Mouse (Mus musculus) hindbrain, embryonic 13.5 days (tissue): ENCODE data around the gene Prkca. TPM values are rescaled to one million over a fixed set of nuclear protein-coding genes. Genes with fewer than 3 reads are reported as not detected.

Experiments used
- ATAC-seq: fragments of 200-750 bp; cut with Nextera tagmentation; 2 replicates; pipeline ENCODE4 v1.8.0; 2017; ENCODE audit warnings: moderate TSS enrichment; ENCODE audit not compliant: low FRiP score
- H3K27ac ChIP-seq: fragments of 300-500 bp; sonication (generic); 2 replicates; pipeline ENCODE4 v1.5.1; 2015; ENCODE audit warnings: inconsistent platforms, mild to moderate bottlenecking, moderate library complexity
- H3K27me3 ChIP-seq: fragments of 300-500 bp; sonication (generic); 2 replicates; pipeline ENCODE4 v1.6.1; 2015; ENCODE audit warnings: mild to moderate bottlenecking, inconsistent platforms
- H3K36me3 ChIP-seq: fragments of 300-500 bp; sonication (generic); 2 replicates; pipeline ENCODE4 v1.6.1; 2015; ENCODE audit warnings: mild to moderate bottlenecking, inconsistent platforms
- H3K4me1 ChIP-seq: fragments of 300-500 bp; sonication (generic); replicated peaks from 2 replicates; pipeline ENCODE4 v1.6.1; 2015; ENCODE audit warnings: inconsistent platforms
- H3K4me2 ChIP-seq: fragments of 300-500 bp; sonication (generic); 2 replicates; pipeline ENCODE4 v1.6.1; 2015; ENCODE audit warnings: inconsistent platforms, mild to moderate bottlenecking, moderate library complexity
- H3K4me3 ChIP-seq: fragments of 300-500 bp; sonication (generic); 2 replicates; pipeline ENCODE4 v1.5.1; 2015; ENCODE audit warnings: mild to moderate bottlenecking, inconsistent platforms
- H3K9ac ChIP-seq: fragments of 300-500 bp; sonication (generic); 2 replicates; pipeline ENCODE4 v1.6.1; 2015; ENCODE audit warnings: mild to moderate bottlenecking, inconsistent platforms
- H3K9me3 ChIP-seq: fragments of 300-500 bp; sonication (generic); 2 replicates; pipeline ENCODE4 v1.6.1; 2016; ENCODE audit warnings: inconsistent platforms
- WGBS: fragments of 180-500 bp; shearing (Covaris S2); methylation state at CpG from one replicate; pipeline ENCODE4 v1.1.7; 2015; 5-methylcytosine and 5-hydroxymethylcytosine counted together
- polyA plus RNA-seq: library from polyadenylated mRNA; unstranded; fragments of >200 nt; fragmentation: Nextera tagmentation; extraction: Ambion mirVana; gene quantifications from 2 replicates; pipeline ENCODE4 v1.2.1, GENCODE M21; 2015

The Prkca gene
- polyA plus RNA-seq, 1 experiment from 2014 or later: 7.7 TPM

DNA sequence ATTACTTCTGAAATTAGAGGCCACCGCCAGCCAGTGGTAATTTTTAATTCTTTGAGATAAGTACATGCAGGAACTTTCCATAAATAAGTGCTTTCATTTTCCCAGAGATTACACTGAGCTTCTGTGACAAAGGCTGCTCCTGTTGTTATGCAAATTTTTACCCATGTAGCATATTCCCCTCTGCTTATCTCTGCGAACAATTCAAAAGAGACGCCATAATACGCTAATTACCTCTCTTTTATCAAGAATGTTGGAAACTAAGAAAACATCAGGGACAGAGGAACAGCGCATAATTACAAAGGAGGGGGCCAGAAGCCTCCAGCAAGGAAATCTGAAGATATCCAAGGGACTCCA lies 138.9 kb downstream of the Prkca start:
- WGBS: 19% methylated on average over 5 of the region's 5 CpGs
- no peak for ATAC-seq

DNA sequence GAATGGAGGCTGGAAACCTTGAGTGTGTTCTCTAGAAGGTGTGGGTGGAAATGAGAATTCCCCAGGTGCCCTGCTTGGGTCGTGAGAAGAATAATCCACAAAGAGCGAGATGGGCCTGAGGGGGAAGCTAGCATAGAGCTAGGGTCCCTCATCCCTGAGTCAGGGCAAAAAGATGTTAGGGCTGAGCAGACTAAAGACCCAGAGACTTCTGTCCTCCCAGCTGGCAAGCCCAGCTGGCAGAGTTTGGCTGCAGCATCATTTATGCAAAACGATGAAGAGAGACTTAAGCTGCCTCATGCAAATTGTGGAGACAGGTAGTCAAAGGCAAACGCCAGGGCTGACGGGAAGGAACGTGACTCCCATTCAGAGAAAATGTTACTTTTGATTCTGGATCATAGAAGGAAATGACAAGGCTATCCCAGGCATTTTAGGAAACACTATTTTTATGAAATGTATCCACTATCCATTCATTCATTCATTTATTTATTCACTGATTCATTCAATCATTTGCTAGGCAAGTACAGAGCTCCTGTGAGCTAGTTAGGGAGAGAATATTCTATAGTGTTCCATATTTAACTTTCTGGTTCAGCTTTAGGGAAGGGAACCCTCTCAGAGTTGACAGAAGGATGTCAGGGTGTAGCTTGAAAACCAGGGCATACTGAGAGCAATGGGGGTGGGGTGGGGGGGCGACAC lies 139.4 kb downstream of the Prkca start:
- Histone ChIP-seq H3K27ac (no peak overlapping the region), H3K4me2 (no peak overlapping the region), H3K36me3 (no peaks in the 10 kb centered on the region), H3K27me3 (peaks cover 5% of the 10 kb centered on the region; the same call in 1 of the 2 replicates), H3K9me3 (no peaks in the 10 kb centered on the region), H3K4me3 (no peak overlapping the region), H3K4me1 (peaks cover 19% of the 10 kb centered on the region), H3K9ac (no peak overlapping the region)
- WGBS: 52% methylated on average over 7 of the region's 7 CpGs
- no peak for ATAC-seq

More for the DNA sequence above, 138.9 kb downstream of the Prkca start:
- H3K4me1 ChIP-seq: peaks cover 19% of the 10 kb centered on the region
- H3K4me2 ChIP-seq: no peak overlapping the region
- H3K4me3 ChIP-seq: no peak overlapping the region
- no peak overlapping the region for H3K27ac ChIP-seq
- H3K9me3 ChIP-seq: no peaks in the 10 kb centered on the region
- no peak overlapping the region for H3K9ac ChIP-seq
- H3K36me3 ChIP-seq: no peaks in the 10 kb centered on the region
- peaks cover 5% of the 10 kb centered on the region; the same call in 1 of the 2 replicates for H3K27me3 ChIP-seq

DNA sequence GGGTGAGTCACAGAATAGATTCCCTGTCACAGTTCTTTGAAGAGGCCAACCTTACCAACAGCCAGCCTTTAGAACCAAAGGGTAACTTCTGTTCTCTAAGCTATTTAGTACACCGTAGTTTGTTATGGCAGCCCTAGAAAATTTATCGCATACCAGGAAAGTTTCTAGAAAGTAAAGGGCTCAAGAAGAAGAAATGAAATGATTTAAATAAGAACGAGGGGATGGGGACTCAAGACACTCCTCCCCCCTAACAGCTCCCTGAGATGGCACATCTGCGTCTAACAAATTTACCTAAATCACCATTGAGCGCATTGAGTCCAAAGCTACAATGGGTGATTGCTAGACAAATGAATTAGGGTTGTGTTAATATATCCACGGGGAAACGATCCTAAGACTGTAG lies 140.9 kb downstream of the Prkca start:
- Histone ChIP-seq H3K4me3 (no peak overlapping the region), H3K9ac (no peak overlapping the region), H3K4me2 (no peak overlapping the region), H3K4me1 (peaks cover 20% of the 10 kb centered on the region), H3K27ac (no peak overlapping the region), H3K9me3 (no peaks in the 10 kb centered on the region), H3K36me3 (no peaks in the 10 kb centered on the region), H3K27me3 (peaks cover 5% of the 10 kb centered on the region; the same call in 1 of the 2 replicates)
- 87% methylated on average over 7 of the region's 7 CpGs for WGBS
- ATAC-seq: no peak

GRCm38 (mm10) chr11:108200679-108201586 lies 142.8 kb downstream of the Prkca start:
- 87% methylated on average over 15 of the region's 15 CpGs for WGBS
- Histone ChIP-seq H3K36me3 (no peaks in the 10 kb centered on the region), H3K4me1 (peaks cover 31% of the 10 kb centered on the region), H3K9me3 (no peaks in the 10 kb centered on the region), H3K9ac (no peak overlapping the region), H3K27me3 (0 out of 2 replicates have a peak, but pooled peaks cover 3% of the 10 kb centered on the region), H3K27ac (no peak overlapping the region), H3K4me3 (no peak overlapping the region), H3K4me2 (no peak overlapping the region)
- no peak for ATAC-seq

DNA sequence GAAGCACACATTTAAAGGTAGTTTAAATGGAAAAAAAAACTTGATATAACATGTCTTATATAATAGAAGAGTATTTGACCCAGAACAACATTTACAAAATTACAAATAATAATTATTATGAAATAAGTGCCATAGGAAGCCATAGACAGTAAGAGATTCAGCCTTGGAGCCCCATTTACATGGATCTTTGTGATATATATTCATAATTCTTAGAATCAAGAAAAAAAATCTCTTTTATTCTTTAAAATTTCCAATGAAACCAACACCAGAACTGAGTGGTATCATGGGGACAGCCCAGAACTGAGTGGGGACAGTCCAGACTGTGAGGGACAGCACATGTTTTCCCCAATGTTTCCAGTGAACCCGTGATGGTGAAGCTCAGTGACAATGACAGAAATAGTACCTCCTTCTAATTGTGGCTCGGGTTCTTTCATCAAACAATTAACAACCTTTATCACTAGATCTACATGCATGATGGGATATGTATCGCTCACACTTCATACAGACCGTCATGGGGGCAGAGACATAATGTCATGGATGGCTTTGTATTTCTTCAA lies 144.2 kb downstream of the Prkca start:
- Histone ChIP-seq H3K9me3 (no peaks in the 10 kb centered on the region), H3K4me1 (peaks cover 29% of the 10 kb centered on the region), H3K9ac (no peak overlapping the region), H3K36me3 (no peaks in the 10 kb centered on the region), H3K4me2 (no peak overlapping the region), H3K4me3 (no peak overlapping the region), H3K27me3 (0 out of 2 replicates have a peak, but pooled peaks cover 3% of the 10 kb centered on the region), H3K27ac (no peak overlapping the region)
- WGBS: 84% methylated on average over 4 of the region's 4 CpGs
- no peak for ATAC-seq

DNA sequence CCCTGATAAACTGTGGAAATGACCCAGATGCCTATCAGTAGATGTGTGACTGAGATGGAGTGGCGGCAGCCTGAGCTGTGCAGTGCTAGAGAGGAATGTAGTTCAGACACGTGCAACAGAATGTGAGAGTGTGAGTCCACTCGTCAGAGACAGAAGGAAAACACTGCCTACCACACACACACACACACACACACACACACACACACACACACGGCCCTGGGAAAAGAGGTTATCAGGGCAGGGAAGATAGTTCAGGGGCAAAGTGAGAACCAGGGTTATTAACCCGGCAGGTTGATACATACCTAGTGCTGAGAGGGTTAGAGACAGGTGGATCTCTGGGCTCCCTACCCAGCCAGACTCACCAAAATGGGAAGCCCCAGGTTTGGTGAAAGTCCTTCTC lies 145.1 kb downstream of the Prkca start:
- H3K4me1 ChIP-seq: peaks cover 20% of the 10 kb centered on the region
- H3K27me3 ChIP-seq: 0 out of 2 replicates have a peak, but pooled peaks cover 3% of the 10 kb centered on the region
- H3K4me3 ChIP-seq: no peak overlapping the region
- no peak overlapping the region for H3K27ac ChIP-seq
- no peaks in the 10 kb centered on the region for H3K36me3 ChIP-seq
- WGBS: 66% methylated on average over 5 of the region's 5 CpGs
- no peak overlapping the region for H3K4me2 ChIP-seq
- H3K9me3 ChIP-seq: no peaks in the 10 kb centered on the region
- ATAC-seq: no peak
- no peak overlapping the region for H3K9ac ChIP-seq

DNA sequence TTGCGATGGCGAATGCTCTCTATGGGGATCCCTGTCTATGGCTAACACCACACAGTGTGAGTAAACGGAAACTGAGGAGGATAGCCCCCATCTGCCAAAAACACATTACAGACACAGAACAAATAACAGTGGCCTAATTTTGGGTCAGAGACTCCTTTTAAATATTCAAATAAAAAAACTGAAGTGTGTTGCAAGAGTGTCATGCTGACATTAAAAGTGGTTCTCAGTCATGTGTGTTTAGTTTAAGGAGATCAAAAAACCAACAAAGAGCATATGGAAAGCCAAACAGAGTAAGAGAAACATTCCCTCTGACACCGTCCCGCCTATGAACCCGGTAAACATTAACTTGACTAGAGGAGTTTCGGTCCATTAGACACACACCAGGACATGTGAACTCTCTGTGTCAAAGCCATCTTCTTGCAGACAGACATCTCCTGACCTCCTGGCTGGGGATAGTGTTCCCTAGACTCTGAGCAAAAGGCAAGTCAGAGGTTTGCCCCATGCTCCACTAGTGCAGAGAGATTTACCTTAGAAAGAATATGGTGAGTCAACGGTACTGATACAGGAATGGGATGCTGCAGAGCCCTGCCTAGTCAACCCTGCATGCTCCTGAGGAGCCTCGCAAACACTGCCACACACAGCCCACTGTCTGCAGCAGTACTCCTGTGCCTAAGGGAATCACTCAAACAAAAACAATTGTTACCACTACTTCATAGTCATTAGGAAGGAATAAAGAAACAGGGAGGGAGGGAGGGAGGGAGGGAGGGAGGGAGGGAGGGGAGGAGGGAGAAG lies 146.1 kb downstream of the Prkca start:
- H3K4me3 ChIP-seq: no peak overlapping the region
- peaks cover 18% of the 10 kb centered on the region for H3K4me1 ChIP-seq
- no peak overlapping the region for H3K4me2 ChIP-seq
- H3K36me3 ChIP-seq: no peaks in the 10 kb centered on the region
- 47% methylated on average over 9 of the region's 9 CpGs for WGBS
- H3K27ac ChIP-seq: no peak overlapping the region
- H3K9ac ChIP-seq: no peak overlapping the region
- H3K27me3 ChIP-seq: 0 out of 2 replicates have a peak, but pooled peaks cover 3% of the 10 kb centered on the region
- H3K9me3 ChIP-seq: no peaks in the 10 kb centered on the region
- no peak for ATAC-seq

GRCm38 (mm10) chr11:108196796-108197195 lies 146.9 kb downstream of the Prkca start:
- ATAC-seq: no peak
- H3K4me3 ChIP-seq: no peak overlapping the region
- no peak overlapping the region for H3K27ac ChIP-seq
- H3K36me3 ChIP-seq: no peaks in the 10 kb centered on the region
- no peak overlapping the region for H3K9ac ChIP-seq
- WGBS: 95% methylated on average over 3 of the region's 3 CpGs
- 0 out of 2 replicates have a peak, but pooled peaks cover 3% of the 10 kb centered on the region for H3K27me3 ChIP-seq
- H3K4me2 ChIP-seq: no peak overlapping the region
- no peaks in the 10 kb centered on the region for H3K9me3 ChIP-seq
- peaks cover 18% of the 10 kb centered on the region for H3K4me1 ChIP-seq

DNA sequence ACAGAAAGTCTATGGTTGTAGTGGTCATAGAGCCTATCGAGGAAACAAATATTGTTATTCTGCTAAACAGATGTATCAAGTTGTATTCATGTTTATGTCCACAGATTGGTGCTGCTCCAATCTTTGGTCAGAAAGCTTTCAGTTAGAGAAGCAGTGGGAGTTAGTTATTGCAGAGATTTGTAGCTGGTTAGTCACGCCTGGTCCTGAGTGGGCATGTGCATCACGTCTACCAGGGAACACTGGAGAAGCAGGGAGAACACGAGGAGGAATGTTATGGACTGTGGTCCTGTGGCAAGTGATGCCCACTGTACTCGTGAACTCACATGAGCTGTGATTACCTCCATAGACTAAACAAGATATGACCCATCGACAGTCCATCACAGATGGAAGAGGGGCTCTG lies 153.4 kb downstream of the Prkca start:
- WGBS: 92% methylated on average over 6 of the region's 6 CpGs

DNA sequence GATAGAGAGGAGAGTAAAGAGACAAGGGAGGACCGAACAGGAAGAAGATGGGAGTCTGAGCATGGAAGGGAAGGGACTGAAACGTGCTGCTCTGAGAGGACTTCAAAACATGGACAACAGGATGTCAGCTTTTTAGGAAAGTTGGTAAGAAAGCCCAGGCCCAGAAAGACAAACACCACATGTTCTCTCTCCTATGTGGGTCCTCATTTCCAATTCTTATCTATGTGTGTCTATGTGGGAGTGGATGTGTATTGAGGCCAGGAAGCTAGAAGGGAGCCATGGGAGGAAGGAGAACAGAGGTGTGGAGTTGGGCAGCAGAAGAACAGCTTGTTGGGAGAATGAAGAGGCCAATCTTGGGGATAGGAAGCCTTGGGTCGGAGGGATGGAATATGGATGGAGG lies 154.4 kb downstream of the Prkca start:
- Histone ChIP-seq H3K27me3 (no peaks in the 10 kb centered on the region), H3K4me2 (no peak overlapping the region), H3K4me1 (no peaks in the 10 kb centered on the region), H3K27ac (no peak overlapping the region), H3K9me3 (no peaks in the 10 kb centered on the region), H3K4me3 (no peak overlapping the region), H3K9ac (no peak overlapping the region), H3K36me3 (no peaks in the 10 kb centered on the region)
- WGBS: 86% methylated on average over 3 of the region's 3 CpGs
- no peak for ATAC-seq

More for the DNA sequence above, 153.4 kb downstream of the Prkca start:
- ATAC-seq: no peak
- no peak overlapping the region for H3K9ac ChIP-seq
- H3K36me3 ChIP-seq: no peaks in the 10 kb centered on the region
- no peak overlapping the region for H3K4me3 ChIP-seq
- H3K27ac ChIP-seq: no peak overlapping the region
- H3K9me3 ChIP-seq: no peaks in the 10 kb centered on the region
- H3K4me1 ChIP-seq: no peaks in the 10 kb centered on the region; the same call in 1 of the 2 replicates
- no peak overlapping the region for H3K4me2 ChIP-seq
- H3K27me3 ChIP-seq: no peaks in the 10 kb centered on the region

DNA sequence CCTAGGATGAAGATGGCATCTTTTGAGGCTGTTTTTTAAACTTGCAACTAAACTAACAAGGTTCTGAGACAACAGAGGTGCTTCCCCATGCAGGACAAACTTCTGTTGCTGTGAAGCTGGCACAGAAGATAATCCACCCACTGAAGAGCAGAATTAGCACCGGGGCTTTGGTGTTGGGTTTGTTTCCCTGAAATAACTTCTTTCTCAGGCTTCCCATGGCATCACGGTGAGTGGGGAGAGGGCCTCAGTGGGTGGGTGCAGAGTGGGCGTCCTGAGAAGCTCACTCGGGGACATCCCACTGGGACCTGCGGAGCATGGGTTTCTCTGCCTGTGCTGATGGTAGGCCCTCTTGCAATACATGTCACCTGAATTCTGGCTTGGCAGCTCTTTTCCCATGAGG lies 161.3 kb downstream of the Prkca start:
- no peak overlapping the region for H3K4me3 ChIP-seq
- no peaks in the 10 kb centered on the region for H3K27me3 ChIP-seq
- H3K27ac ChIP-seq: 0 out of 2 replicates have a peak overlapping the region, but pooled peaks have one; percentile 35
- H3K4me1 ChIP-seq: peaks cover 17% of the 10 kb centered on the region
- ATAC-seq: no peak
- H3K9ac ChIP-seq: no peak overlapping the region
- H3K4me2 ChIP-seq: no peak overlapping the region
- H3K9me3 ChIP-seq: no peaks in the 10 kb centered on the region
- WGBS: 80% methylated on average over 5 of the region's 5 CpGs
- H3K36me3 ChIP-seq: no peaks in the 10 kb centered on the region
